ENCODE assay signal across 16 mouse cellular contexts in genomic region chr11:115625877-115626276, GRCm38 (mm10). TPM values are rescaled to one million over a fixed set of nuclear protein-coding genes. Genes with fewer than 3 reads are reported as not detected.
DNase-seq lines count a peak whose midpoint lies in the region; ATAC-seq lines count a peak whose summit lies in the region.
"Had no signal": no experiment of that assay in that cellular context is flagged by ENCODE, and none has a peak within 500 bp of the region (broad histone marks: within the 10 kb centered on the region; RNA-seq: fewer than 3 reads in every experiment).

No protein-coding gene starts in this region.

- H3K9me3 ChIP-seq in liver, embryonic 13.5 days (replicated peaks) = no peaks in the 10 kb centered on the region
- no peaks in the 10 kb centered on the region for H3K9me3 ChIP-seq in kidney, embryonic 14.5 days (ENCODE audit: control insufficient read depth, low read length)
- H3K9me3 ChIP-seq: intestine, embryonic 15.5 days; limb, embryonic 12.5 days; lung, embryonic 15.5 days; megakaryocyte, embryonic 14.5 days had no signal

- H3K27ac ChIP-seq in liver, embryonic 13.5 days = no peak overlapping the region; the same call in 1 of the 2 replicates
- peak overlapping the region; percentile 42; the same call in 1 of the 2 replicates for H3K27ac ChIP-seq in kidney, embryonic 14.5 days (ENCODE audit: low read depth, low read length)
- H3K27ac ChIP-seq: intestine, embryonic 15.5 days; limb, embryonic 12.5 days; lung, embryonic 15.5 days had no signal

- H3K36me3 ChIP-seq in liver, embryonic 13.5 days = peaks cover 31% of the 10 kb centered on the region
- H3K36me3 ChIP-seq in kidney, embryonic 14.5 days (ENCODE audit: control insufficient read depth, insufficient read depth, low read length) = peaks cover 25% of the 10 kb centered on the region

- H3K27me3 ChIP-seq in liver, embryonic 13.5 days = no peaks in the 10 kb centered on the region
- H3K27me3 ChIP-seq in kidney, embryonic 14.5 days (ENCODE audit: control insufficient read depth, insufficient read depth, low read length) = no peaks in the 10 kb centered on the region
- H3K27me3 ChIP-seq: intestine, embryonic 15.5 days; limb, embryonic 12.5 days; lung, embryonic 15.5 days; megakaryocyte, embryonic 14.5 days had no signal

- peaks cover 37% of the 10 kb centered on the region for H3K4me1 ChIP-seq in liver, embryonic 13.5 days (replicated peaks)
- peaks cover 8% of the 10 kb centered on the region for H3K4me1 ChIP-seq in kidney, embryonic 14.5 days (ENCODE audit: control insufficient read depth, insufficient read depth, low read length)

- no peak overlapping the region for H3K4me3 ChIP-seq in liver, embryonic 13.5 days (replicated peaks)
- H3K4me3 ChIP-seq in kidney, embryonic 14.5 days (ENCODE audit: low read length) = no peak overlapping the region
- H3K4me3 ChIP-seq: intestine, embryonic 15.5 days; limb, embryonic 12.5 days; lung, embryonic 15.5 days; megakaryocyte, embryonic 14.5 days had no signal

- H3K4me2 ChIP-seq in liver, embryonic 13.5 days = no peak overlapping the region
- 0 out of 2 replicates have a peak overlapping the region, but pooled peaks have one; percentile 8 for H3K4me2 ChIP-seq in kidney, embryonic 14.5 days (replicated peaks; ENCODE audit: low read depth, low read length)
- H3K4me2 ChIP-seq: intestine, embryonic 15.5 days; limb, embryonic 12.5 days; lung, embryonic 15.5 days had no signal

- peak overlapping the region; percentile 17; the same call in 1 of the 2 replicates for H3K9ac ChIP-seq in liver, embryonic 13.5 days
- no peak overlapping the region; the same call in 1 of the 2 replicates for H3K9ac ChIP-seq in kidney, embryonic 14.5 days (ENCODE audit: low read depth, low read length)
- H3K9ac ChIP-seq: intestine, embryonic 15.5 days; limb, embryonic 12.5 days; lung, embryonic 15.5 days had no signal

- ATAC-seq in liver, embryonic 13.5 days (ENCODE audit: low read depth) = no peak
- no peak for ATAC-seq in kidney, embryonic 14.5 days (ENCODE audit: low FRiP score, low TSS enrichment)
- no peak for ATAC-seq in erythroblast, adult 5-6 weeks (replicated peaks; ENCODE audit: low FRiP score, poor library complexity, severe bottlenecking)
- ATAC-seq: activated CD4-positive, CD25-positive, alpha-beta regulatory T cell, adult 4 months; intestine, embryonic 15.5 days had no signal

- 83% methylated on average over 9 of the region's 9 CpGs for WGBS in liver, embryonic 13.5 days (ENCODE audit: insufficient replicate concordance)
- 44% methylated on average over 9 of the region's 9 CpGs for WGBS in kidney, embryonic 14.5 days

- peak; percentile 49 to 51 for DNase-seq in cerebellum, postnatal 10 days
- no peak for DNase-seq in cerebellum, adult 18-20 months
- DNase-seq in liver, embryonic 13.5 days = no peak
- no peak for DNase-seq in liver
- DNase-seq in layer of hippocampus, postnatal 10 days (ENCODE audit: low spot score in 2 of 2) = no peak
- DNase-seq in frontal cortex, postnatal 25 days (ENCODE audit: low spot score in 2 of 2) = no peak
- DNase-seq: layer of hippocampus, postnatal 36 days; right cerebral cortex, postnatal 14 days; thymus, postnatal 14 days had no signal

RNA-seq across cellular contexts. Expression of gene Slc25a19, which starts 2.2 kb away (rescaled TPM):
- 12.2 and 15.8 TPM in 2 replicates for polyA plus RNA-seq in liver, embryonic 13.5 days (2015; fragmentation: Nextera tagmentation; extraction: Ambion mirVana)
- 35.3 and 40.8 TPM in 2 replicates for polyA plus RNA-seq in kidney, embryonic 14.5 days (2014; fragmentation: Nextera tagmentation; extraction: Ambion mirVana)
- total RNA-seq in layer of hippocampus, postnatal 10 days (2021) = 10 to 100 TPM; 52.2 to 59.5 TPM
- total RNA-seq in erythroblast, adult 5-6 weeks (2015; ENCODE audit: low replicate concordance) = 1.7 and 5.0 TPM in 2 replicates
- 7.4 and 22.4 TPM in 2 replicates for total RNA-seq in erythroblast, adult 5-6 weeks (2017; ENCODE audit: low replicate concordance)

RNA-seq across cellular contexts. Expression of gene Mif4gd, which starts 13.1 kb away (rescaled TPM):
- 26.8 and 30.3 TPM in 2 replicates for polyA plus RNA-seq in liver, embryonic 13.5 days (2015; fragmentation: Nextera tagmentation; extraction: Ambion mirVana)
- 33.3 and 33.6 TPM in 2 replicates for polyA plus RNA-seq in kidney, embryonic 14.5 days (2014; fragmentation: Nextera tagmentation; extraction: Ambion mirVana)
- total RNA-seq in layer of hippocampus, postnatal 10 days (2021) = 10 to 100 TPM; 19.4 to 19.7 TPM
- 13.0 and 26.1 TPM in 2 replicates for total RNA-seq in erythroblast, adult 5-6 weeks (2015; ENCODE audit: low replicate concordance)
- total RNA-seq in erythroblast, adult 5-6 weeks (2017; ENCODE audit: low replicate concordance) = 10.3 and 11.9 TPM in 2 replicates

RNA-seq across cellular contexts. Expression of gene Gga3, which starts 22.0 kb away (rescaled TPM):
- 8.5 and 10.5 TPM in 2 replicates for polyA plus RNA-seq in liver, embryonic 13.5 days (2015; fragmentation: Nextera tagmentation; extraction: Ambion mirVana)
- 14.4 and 22.7 TPM in 2 replicates for polyA plus RNA-seq in kidney, embryonic 14.5 days (2014; fragmentation: Nextera tagmentation; extraction: Ambion mirVana)
- total RNA-seq in layer of hippocampus, postnatal 10 days (2021) = 10 to 100 TPM; 48.1 to 49.1 TPM
- 7.9 and 12.3 TPM in 2 replicates for total RNA-seq in erythroblast, adult 5-6 weeks (2015; ENCODE audit: low replicate concordance)
- total RNA-seq in erythroblast, adult 5-6 weeks (2017; ENCODE audit: low replicate concordance) = 12.8 and 18.4 TPM in 2 replicates

RNA-seq across cellular contexts. Expression of gene Mrps7, which starts 22.2 kb away (rescaled TPM):
- 71.5 and 77.4 TPM in 2 replicates for polyA plus RNA-seq in liver, embryonic 13.5 days (2015; fragmentation: Nextera tagmentation; extraction: Ambion mirVana)
- polyA plus RNA-seq in kidney, embryonic 14.5 days (2014; fragmentation: Nextera tagmentation; extraction: Ambion mirVana) = 99.7 and 100 TPM in 2 replicates
- 10 to 100 TPM; 50.2 to 54.2 TPM for total RNA-seq in layer of hippocampus, postnatal 10 days (2021)
- total RNA-seq in erythroblast, adult 5-6 weeks (2015; ENCODE audit: low replicate concordance) = 4.8 and 14.2 TPM in 2 replicates
- total RNA-seq in erythroblast, adult 5-6 weeks (2017; ENCODE audit: low replicate concordance) = 6.4 and 13.0 TPM in 2 replicates

Comparison
In these comparisons a context has a peak if more than half of its experiments do, and no peak if none do; other contexts are left out.
1. DNase-seq: peak in cerebellum, postnatal 10 days (2 of 2); none in cerebellum, adult 18-20 months (0 of 2), liver, embryonic 13.5 days (single experiment), liver (single experiment), layer of hippocampus, postnatal 10 days (0 of 2) and frontal cortex, postnatal 25 days (0 of 2).